Mouse (Mus musculus): ENCODE data around the gene Arhgdig. TPM values are rescaled to one million over a fixed set of nuclear protein-coding genes. Genes with fewer than 3 reads are reported as not detected.
A peak's percentile ranks its signal among the peaks of the same experiment; 100 is the strongest.

The Arhgdig gene
- 3.1 and 7.4 TPM in 2 replicates for polyA plus RNA-seq (2012; ENCODE audit: insufficient read depth, insufficient read length, missing spikeins)

GRCm38 (mm10) chr17:26207686-26208085 lies at the start of gene Arhgdig:
Arhgdig (minus strand) TSS chr17:26207786.
- Histone ChIP-seq H3K27ac (replicated peaks; ENCODE audit: low read depth, low read length) (no peak within 1 kb of the TSS), H3K4me1 (ENCODE audit: control insufficient read depth, insufficient read depth, insufficient read length, low read length) (no peaks in the 10 kb centered on the region), H3K4me3 (ENCODE audit: insufficient read depth, low read depth, low read length) (no peak within 1 kb of the TSS)

GRCm38 (mm10) chr17:26255313-26255712 lies 47.7 kb upstream of the Arhgdig start:
- Histone ChIP-seq H3K4me3 (ENCODE audit: insufficient read depth, low read depth, low read length) (no peak overlapping the region), H3K4me1 (ENCODE audit: control insufficient read depth, insufficient read depth, insufficient read length, low read length) (no peaks in the 10 kb centered on the region)

GRCm38 (mm10) chr17:26253399-26253798 lies 45.8 kb upstream of the Arhgdig start:
- peak overlapping the region; percentile 97 for H3K4me3 ChIP-seq (ENCODE audit: insufficient read depth, low read depth, low read length)
- H3K4me1 ChIP-seq (ENCODE audit: control insufficient read depth, insufficient read depth, insufficient read length, low read length) = no peaks in the 10 kb centered on the region
- H3K27ac ChIP-seq (replicated peaks; ENCODE audit: low read depth, low read length) = peak overlapping the region; percentile 93

More at GRCm38 (mm10) chr17:26255313-26255712, 47.7 kb upstream of the Arhgdig start:
- H3K27ac ChIP-seq (replicated peaks; ENCODE audit: low read depth, low read length) = no peak overlapping the region

- peak within 1 kb of the TSS; percentile 93 for H3K27ac ChIP-seq (replicated peaks; ENCODE audit: low read depth, low read length)
- H3K4me3 ChIP-seq (ENCODE audit: insufficient read depth, low read depth, low read length) = peak within 1 kb of the TSS; percentile 97
- H3K4me1 ChIP-seq (ENCODE audit: control insufficient read depth, insufficient read depth, insufficient read length, low read length) = no peaks in the 10 kb centered on the region
These were observed 45.1 kb upstream of the Arhgdig start, which contains the start of gene Luc7l for GRCm38 (mm10) chr17:26252539-26253251. Luc7l (plus strand) TSS chr17:26252896.

- Histone ChIP-seq H3K4me1 (ENCODE audit: control insufficient read depth, insufficient read depth, insufficient read length, low read length) (no peaks in the 10 kb centered on the region), H3K27ac (replicated peaks; ENCODE audit: low read depth, low read length) (peak overlapping the region; percentile 46), H3K4me3 (ENCODE audit: insufficient read depth, low read depth, low read length) (no peak overlapping the region)
These were observed 44.4 kb upstream of the Arhgdig start for GRCm38 (mm10) chr17:26251886-26252538.

GRCm38 (mm10) chr17:26244101-26244841 lies 36.7 kb upstream of the Arhgdig start, which contains the start of gene Fam234a:
Fam234a (minus strand) TSS chr17:26244242.
- Histone ChIP-seq H3K4me3 (ENCODE audit: insufficient read depth, low read depth, low read length) (peak within 1 kb of the TSS; percentile 80), H3K27ac (replicated peaks; ENCODE audit: low read depth, low read length) (peak within 1 kb of the TSS; percentile 92), H3K4me1 (ENCODE audit: control insufficient read depth, insufficient read depth, insufficient read length, low read length) (peaks cover 5% of the 10 kb centered on the region)

- Histone ChIP-seq H3K27ac (replicated peaks; ENCODE audit: low read depth, low read length) (peak overlapping the region; percentile 92), H3K4me1 (ENCODE audit: control insufficient read depth, insufficient read depth, insufficient read length, low read length) (peaks cover 5% of the 10 kb centered on the region), H3K4me3 (ENCODE audit: insufficient read depth, low read depth, low read length) (peak overlapping the region; percentile 80)
These were observed 36.0 kb upstream of the Arhgdig start for GRCm38 (mm10) chr17:26243471-26244100.

GRCm38 (mm10) chr17:26240990-26241389 lies 33.4 kb upstream of the Arhgdig start:
- Histone ChIP-seq H3K27ac (replicated peaks; ENCODE audit: low read depth, low read length) (no peak overlapping the region), H3K4me3 (ENCODE audit: insufficient read depth, low read depth, low read length) (no peak overlapping the region), H3K4me1 (ENCODE audit: control insufficient read depth, insufficient read depth, insufficient read length, low read length) (peaks cover 5% of the 10 kb centered on the region)

GRCm38 (mm10) chr17:26240120-26240790 lies 32.7 kb upstream of the Arhgdig start:
- Histone ChIP-seq H3K4me1 (ENCODE audit: control insufficient read depth, insufficient read depth, insufficient read length, low read length) (peaks cover 5% of the 10 kb centered on the region), H3K27ac (replicated peaks; ENCODE audit: low read depth, low read length) (no peak overlapping the region), H3K4me3 (ENCODE audit: insufficient read depth, low read depth, low read length) (no peak overlapping the region)

- Histone ChIP-seq H3K4me1 (ENCODE audit: control insufficient read depth, insufficient read depth, insufficient read length, low read length) (peaks cover 7% of the 10 kb centered on the region), H3K4me3 (ENCODE audit: insufficient read depth, low read depth, low read length) (no peak overlapping the region), H3K27ac (replicated peaks; ENCODE audit: low read depth, low read length) (no peak overlapping the region)
These were observed 32.0 kb upstream of the Arhgdig start for GRCm38 (mm10) chr17:26239551-26239950.

GRCm38 (mm10) chr17:26237667-26238066 lies 30.1 kb upstream of the Arhgdig start:
- no peak overlapping the region for H3K4me3 ChIP-seq (ENCODE audit: insufficient read depth, low read depth, low read length)
- H3K4me1 ChIP-seq (ENCODE audit: control insufficient read depth, insufficient read depth, insufficient read length, low read length) = peaks cover 7% of the 10 kb centered on the region
- H3K27ac ChIP-seq (replicated peaks; ENCODE audit: low read depth, low read length) = no peak overlapping the region

GRCm38 (mm10) chr17:26235077-26235815 lies 27.7 kb upstream of the Arhgdig start:
- peak overlapping the region; percentile 66 for H3K27ac ChIP-seq (replicated peaks; ENCODE audit: low read depth, low read length)

GRCm38 (mm10) chr17:26234386-26234785 lies 26.8 kb upstream of the Arhgdig start:
- H3K27ac ChIP-seq (replicated peaks; ENCODE audit: low read depth, low read length) = 0 out of 2 replicates have a peak overlapping the region, but pooled peaks have one; percentile 15
- H3K4me1 ChIP-seq (ENCODE audit: control insufficient read depth, insufficient read depth, insufficient read length, low read length) = peaks cover 2% of the 10 kb centered on the region; the same call in 1 of the 2 replicates
- no peak overlapping the region for H3K4me3 ChIP-seq (ENCODE audit: insufficient read depth, low read depth, low read length)

More at GRCm38 (mm10) chr17:26235077-26235815, 27.7 kb upstream of the Arhgdig start:
- peaks cover 2% of the 10 kb centered on the region; the same call in 1 of the 2 replicates for H3K4me1 ChIP-seq (ENCODE audit: control insufficient read depth, insufficient read depth, insufficient read length, low read length)
- no peak overlapping the region for H3K4me3 ChIP-seq (ENCODE audit: insufficient read depth, low read depth, low read length)
